Mouse (Mus musculus): Measurements from ENCODE around the gene Spata25. TPM values are rescaled to one million over a fixed set of nuclear protein-coding genes. Genes with fewer than 3 reads are reported as not detected.
"Not testable (repeated sequence)": the region's sequence is repeated elsewhere in the genome, so short reads cannot be mapped to it uniquely, and the experiment has no call there.

The Spata25 gene
- total RNA-seq, 4 experiments from 2014 or later = 0.66 to 1.2 (median 0.80) TPM; not detected in 1

DNA sequence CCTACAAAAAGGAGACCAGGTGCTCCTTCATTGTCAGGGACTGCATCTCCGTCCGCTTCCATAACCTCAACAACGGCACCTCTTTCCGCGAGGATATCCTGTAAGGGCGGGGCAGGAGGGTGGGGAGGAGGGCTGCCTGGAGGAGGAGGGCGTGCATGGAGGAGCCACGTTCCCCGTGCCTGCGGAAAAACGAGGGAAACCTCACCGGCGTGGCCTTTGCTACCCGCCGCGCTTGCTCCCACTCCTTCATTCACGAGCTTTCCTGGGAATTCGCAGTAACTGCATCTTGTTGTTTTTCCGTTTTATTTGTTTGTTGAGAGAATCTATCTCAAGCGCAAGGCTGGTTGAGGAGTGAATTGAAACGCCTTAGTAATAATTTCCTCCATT, 23.0 kb downstream of the Spata25 start:
- DNase-seq (ENCODE audit: low spot score) = no peak

DNA sequence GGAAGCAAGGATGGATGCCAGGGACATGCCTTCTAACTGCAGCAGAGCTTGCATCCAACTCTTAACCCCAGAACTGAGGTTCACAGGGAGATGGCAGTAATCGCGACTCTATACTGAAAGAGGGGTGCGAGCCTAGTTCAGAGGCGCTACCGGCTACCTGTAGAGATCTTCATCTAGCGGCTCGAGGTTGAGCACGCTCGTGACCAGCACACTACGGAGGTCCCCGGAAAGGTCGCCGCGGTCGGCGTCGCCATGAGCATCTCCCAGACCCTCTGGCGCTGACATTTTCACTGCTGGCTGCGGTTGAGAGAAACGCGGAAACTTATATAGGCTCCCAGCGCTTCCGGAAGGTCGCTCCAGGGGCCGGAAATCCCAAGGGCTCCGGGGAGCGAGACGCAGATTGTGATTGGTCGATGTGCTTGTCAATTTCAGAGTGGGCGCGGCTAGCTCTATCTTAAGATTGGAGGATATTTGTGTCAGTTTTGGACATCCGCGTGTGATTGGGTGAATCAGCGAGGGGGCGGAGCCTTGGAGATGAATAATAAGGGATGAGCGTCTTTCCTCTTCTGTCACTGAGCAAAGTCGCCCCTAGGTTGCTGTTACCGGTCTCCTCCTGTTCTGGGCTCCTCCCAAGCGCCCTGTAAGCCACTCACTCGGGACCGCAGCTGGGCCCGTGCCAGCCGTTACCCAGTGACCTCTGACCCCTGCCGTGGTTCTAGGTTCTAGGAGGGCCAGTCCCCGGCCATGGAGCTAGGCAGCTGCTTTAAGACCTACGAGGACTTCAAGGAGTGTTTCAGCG, 23.6 kb downstream of the Spata25 start, which contains the start of the genes Acot8 and Zswim3:
TSS of gene Acot8 (minus strand) at position 350 of the 799 bp plus-strand sequence.
TSS of gene Zswim3 (plus strand) at position 566 of the 799 bp plus-strand sequence.
- peak; percentile 100 for DNase-seq (ENCODE audit: low spot score)

DNA sequence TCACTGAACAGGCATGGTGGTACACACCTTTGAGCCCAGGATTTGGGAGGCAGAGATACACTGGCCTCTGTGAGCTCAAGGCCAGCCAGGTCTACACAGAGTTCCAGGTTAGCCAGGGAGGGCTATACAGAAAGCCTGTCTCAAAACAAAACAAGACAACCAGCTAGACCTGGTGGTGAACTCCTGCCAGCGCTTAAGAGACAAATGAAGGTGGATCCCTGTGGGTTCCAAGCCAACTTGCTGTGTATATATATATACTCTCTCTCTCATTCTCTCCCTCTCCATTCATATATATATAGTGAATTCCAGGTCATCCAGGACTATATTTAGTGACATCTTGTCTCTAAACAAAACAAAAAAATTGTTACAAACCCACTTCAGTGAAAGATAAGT, 24.4 kb downstream of the Spata25 start:
- DNase-seq (ENCODE audit: low spot score) = no peak

DNA sequence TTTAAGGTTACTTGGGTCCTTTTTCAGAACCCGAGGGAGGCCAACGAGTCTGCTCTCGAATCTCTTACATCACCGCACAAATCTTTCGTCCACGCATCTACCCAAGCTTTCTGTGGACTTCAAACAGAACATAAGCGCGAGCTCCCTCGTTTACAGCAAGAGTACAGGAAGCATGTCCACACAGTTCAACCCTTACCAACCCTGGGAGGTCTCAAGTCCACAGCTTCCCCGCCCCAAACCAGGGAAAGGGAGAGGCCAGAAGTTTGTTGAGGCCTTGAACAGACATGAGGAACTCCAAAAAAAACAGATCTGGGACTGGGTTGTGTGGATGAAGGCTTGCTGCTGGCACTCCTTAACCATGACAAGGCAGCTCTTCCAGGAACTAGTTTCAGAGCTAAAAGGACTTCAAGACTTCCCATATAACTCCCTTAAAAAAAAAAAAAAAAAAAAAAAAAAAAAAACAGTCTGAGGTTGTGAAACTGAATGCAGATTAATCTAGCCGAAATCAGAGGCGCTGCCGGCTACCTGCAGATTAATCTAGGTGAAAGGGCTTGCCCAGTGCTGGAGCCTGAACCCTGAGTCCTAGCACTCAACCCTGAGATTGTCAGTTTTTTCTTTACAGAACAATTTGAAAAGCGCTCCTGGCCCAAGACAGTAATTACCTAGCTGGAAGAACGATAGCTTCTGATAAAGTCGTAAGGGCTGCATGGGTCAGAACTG, 25.0 kb downstream of the Spata25 start:
- DNase-seq (ENCODE audit: low spot score) = no peak

DNA sequence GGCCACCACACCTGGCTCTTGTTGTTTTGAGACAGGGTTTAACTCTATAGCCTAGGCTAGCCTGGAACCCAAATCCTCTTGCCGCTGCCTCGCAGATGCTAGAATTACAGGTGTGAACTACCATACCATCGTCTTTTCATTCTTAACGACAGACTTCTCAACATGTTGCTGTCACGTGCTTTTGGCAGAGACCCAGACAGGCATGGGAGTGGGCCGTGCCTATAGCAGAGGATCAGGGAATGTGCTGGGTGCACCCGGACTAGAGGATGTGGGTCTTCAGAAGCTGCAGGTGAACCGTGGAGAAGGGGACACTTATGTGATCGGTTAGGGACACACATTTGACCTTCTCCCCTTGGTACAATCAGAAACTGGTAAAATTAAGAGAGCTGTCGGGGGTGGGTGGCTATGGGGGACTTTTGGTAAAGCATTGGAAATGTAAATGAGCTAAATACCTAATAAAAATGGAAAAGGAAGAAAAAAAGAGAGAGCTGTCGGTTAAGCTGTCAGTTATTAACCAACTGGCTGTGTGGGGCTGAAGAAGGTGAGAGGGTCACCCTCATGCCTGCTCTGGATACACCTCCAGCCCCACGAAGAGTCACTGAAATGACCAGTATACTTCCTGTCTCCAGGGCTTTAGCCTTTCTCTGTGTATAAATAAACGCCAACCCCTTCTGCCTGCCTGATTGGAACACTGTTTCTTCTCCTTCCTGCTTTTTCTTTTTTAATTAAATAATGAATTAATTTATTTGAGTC, 27.9 kb downstream of the Spata25 start:
- no peak for DNase-seq (ENCODE audit: low spot score)

DNA sequence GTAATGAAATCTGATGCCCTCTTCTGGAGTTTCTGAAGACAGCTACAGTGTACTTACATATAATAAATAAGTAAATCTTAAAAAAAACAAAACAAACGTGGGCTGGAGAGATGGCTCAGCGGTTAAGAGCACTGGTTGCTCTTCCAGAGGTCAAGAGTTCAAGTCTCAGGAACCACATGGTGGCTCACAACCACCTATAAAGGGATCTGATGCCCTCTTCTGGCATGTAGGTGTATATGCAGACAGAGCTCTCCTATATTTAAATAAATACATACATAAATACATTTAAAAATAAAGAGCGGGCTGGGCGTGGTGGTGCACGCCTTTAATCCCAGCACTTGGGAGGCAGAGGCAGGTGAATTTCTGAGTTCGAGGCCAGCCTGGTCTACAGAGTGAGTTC, 29.8 kb downstream of the Spata25 start:
- DNase-seq (ENCODE audit: low spot score) = not testable (repeated sequence)

DNA sequence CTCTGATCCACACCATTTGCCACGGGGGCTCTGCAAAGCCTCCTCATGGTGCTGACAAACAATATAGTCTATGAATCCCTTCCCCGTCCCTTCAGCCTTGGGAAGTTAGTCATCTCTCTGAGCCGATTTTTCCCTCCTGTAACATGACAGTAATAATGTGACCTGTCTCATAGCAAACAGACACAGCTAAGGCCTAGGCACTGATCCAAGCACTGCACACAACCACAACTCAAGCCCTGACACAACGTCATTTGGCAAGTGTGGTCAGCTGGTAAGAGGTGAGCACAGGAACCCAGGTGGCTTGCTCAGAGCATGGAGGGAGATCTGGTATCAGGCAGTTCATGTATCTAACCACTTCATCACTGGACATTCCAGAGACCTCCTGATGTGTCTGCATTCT, 32.5 kb downstream of the Spata25 start:
- no peak for DNase-seq (ENCODE audit: low spot score)

DNA sequence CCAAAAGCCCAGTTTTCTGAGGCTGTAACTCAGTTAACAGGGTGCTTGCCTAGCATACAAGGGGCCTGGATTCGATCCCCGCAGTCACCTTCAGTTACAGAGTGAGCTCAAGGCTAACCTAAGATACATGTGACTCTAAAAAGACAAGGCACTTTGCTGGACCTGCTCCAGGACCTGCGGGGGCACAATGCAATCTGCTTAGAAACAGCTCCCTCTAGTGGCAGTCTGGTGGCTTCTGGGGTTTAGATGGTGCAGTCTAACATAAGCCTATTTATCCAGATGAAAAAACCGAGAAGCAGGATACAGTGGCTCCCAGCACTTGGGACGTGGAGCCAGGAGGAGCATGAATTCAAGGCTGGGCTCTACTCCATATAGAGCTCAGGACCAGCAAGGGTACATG, 34.0 kb downstream of the Spata25 start:
- DNase-seq (ENCODE audit: low spot score) = peak; percentile 82

DNA sequence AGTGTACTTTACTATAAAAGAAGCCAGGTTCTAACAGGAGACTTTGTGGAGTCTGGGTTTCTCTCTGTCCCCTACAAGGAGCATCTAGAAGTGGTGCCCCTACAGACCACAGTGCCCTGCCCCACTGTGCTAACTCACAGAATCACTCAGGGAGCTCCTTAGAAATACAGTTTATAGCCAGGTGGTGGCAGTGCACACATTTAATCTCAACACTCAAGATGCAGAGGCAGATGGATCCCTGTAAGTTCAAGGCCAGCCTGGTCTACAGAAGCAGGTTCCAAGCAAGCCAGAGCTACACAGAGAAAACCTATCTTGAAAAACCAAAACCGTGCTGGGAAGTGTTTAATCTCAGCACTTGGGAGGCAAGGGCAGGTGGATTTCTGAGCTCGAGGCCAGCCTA, 34.6 kb downstream of the Spata25 start:
- DNase-seq (ENCODE audit: low spot score) = no peak

DNA sequence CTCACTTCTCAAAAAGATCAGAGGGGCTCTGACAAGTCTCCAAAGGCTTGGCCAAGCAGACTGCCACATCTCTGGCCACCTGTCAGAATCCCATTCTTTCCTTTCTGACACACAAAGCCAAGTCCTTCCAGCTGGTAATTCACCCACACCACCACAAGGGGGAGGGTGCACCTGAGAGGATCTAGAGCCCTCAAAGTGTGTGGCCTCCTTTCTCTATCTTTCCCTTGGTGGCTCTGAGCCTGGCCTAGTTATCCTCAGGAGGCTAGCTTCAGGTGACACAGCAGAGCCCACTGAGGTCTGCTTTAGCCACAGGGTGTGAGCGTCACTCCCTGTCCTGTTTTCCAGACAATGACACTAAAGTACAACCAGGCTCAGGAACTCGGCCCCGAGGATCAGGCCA, 35.1 kb downstream of the Spata25 start:
- peak; percentile 45 for DNase-seq (ENCODE audit: low spot score)

DNA sequence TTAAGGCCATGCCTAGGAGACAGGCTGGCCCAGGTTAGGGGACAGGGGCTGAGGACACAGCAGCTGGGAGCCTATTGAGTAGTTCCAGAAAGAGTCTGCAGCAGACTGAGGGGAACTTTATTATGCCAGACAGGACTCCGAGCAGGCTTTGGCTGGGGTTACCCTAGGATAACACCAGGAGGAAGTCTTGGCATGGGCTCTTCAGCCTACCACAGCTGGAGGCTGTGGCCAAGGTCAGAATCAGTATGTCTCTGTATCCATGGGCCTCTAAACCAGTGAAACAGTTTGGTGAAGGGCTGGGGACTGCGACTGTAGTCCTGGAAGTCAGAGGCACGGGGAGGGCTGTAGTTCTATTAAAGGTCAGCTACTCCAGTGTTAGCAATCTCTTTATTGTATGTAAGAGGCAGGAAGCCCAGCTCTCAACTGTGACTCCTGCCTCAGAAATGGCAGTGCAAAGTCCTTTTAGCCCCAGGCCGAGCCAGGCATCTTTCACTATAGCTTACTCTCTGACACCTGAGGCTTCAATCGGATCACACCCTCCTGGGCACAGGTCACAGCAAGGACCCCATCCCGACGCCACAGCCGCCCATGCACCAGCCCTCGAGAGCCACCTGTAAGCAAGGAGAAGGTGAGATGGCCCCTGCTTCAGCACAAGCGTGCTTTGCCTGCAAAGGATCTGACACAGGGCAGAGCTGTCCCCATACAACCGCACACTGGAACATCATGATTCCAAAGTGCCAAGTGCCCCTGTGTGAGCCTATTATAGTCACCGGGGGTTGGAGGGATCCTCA, 35.7 kb downstream of the Spata25 start:
- no peak for DNase-seq (ENCODE audit: low spot score)

DNA sequence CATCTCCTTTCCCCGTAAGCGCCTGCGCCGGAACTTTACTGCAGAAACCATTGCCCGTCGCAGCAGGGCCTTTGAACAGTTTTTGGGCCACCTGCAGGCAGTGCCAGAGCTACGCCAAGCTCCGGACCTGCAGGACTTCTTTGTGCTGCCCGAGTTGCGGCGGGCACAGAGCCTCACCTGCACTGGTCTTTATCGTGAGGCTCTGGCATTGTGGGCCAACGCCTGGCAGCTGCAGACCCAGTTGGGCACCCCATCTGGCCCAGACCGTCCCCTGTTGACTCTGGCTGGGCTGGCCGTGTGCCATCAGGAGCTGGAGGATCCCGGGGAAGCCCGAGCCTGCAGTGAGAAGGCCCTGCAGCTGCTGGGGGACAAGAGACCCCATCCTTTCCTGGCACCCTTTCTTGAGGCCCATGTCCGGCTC, 36.5 kb downstream of the Spata25 start:
- no peak for DNase-seq (ENCODE audit: low spot score)

DNA sequence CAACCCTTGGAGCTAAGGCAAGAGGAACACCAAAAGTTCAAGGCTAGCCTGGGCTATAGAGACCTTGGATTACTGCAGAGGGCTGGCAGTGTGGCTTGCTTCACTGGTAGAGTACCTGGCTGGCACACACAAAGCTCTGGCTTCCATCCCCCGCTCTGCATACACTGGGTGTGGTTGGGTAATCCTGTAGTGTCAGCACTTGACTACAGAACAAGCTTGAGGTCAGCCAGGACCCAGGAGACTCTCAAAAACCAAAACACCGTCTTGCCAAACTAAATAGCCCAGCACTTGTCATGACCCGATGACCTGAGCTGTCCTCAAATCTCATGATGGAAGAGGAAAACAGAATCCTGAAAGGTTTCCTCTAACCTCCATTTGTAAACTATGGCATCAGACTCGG, 37.9 kb downstream of the Spata25 start:
- DNase-seq (ENCODE audit: low spot score) = no peak

DNA sequence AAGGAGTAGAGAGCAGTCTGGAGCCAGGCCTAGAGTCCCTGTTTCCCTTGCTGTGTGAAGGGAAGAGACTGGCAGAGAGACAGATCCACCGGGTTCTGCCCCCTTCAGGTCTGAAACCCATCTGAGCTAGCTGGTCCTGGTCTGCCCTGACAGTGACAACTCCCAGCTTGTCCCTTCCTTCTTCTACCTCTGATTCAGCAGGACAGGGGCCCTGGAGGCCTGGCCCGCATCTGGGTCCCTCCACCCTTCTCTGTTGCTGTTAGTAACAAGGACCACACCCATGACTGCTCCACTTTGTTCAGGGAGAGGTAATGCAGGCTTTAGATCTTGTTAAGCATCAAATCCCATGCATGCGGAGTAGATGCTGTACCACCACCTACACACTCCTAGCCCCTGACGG, 39.9 kb downstream of the Spata25 start:
- no peak for DNase-seq (ENCODE audit: low spot score)

DNA sequence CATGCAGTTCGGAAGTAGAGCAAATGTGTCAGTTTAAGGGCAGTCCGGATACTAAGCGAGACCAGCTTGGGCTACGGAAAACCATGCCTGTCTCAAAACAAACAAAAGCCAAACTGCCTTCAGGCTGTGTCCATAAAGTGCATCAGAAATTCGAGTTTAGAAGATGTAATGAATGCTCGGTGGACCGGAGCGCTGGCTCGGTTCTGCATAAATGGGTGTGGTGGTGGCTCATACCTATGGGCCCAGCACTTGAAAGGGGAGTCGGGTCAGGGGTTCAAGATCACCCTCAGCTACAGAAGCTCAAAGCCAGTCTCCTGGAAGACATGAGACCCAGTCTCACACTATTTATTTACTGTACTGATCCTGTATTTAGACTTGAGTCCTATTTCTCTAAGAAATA, 40.6 kb downstream of the Spata25 start:
- no peak for DNase-seq (ENCODE audit: low spot score)

DNA sequence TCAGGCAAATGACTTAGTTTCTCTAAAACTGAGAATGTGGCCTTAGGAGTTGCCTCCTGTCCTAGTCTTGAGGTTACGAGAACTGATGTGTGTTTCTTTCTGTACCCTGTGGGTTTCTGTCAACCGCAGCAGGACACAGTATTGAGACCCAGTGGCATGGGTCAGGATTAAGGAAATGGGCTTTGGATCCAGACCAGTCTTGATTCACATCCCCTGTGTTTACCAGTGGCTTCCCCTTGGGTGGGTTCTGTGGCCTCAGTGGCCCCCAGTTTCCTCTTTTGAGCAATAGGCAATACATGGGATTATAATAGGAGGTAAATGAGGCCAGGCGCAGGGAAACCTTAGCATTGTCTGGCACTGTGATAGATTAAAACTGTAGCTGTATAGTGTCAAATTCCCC, 41.3 kb downstream of the Spata25 start:
- no peak for DNase-seq (ENCODE audit: low spot score)

DNA sequence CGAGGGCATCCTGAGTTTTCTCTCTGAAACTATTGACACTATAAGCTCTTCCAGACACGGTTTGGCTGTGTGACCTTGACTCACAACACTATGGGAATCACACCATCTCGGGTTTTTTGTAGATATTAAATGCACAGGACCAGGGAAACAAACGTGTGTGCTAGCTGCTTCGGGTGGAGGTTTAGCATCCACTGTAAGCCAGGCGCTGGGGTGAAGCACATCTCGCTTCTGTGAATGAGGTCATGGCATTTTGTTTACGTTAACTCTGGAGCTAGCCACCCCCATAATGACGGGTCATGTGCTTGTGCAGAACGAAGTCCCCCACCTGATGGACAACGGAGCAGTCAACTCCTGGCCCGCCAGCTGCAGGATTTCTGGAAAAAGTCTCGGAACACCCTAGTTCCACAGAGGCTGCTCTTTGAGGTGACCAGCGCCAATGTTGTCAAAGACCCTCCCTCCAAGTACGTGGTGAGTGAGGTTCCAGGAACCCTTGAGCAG, 41.9 kb downstream of the Spata25 start:
- DNase-seq (ENCODE audit: low spot score) = peak; percentile 31

DNA sequence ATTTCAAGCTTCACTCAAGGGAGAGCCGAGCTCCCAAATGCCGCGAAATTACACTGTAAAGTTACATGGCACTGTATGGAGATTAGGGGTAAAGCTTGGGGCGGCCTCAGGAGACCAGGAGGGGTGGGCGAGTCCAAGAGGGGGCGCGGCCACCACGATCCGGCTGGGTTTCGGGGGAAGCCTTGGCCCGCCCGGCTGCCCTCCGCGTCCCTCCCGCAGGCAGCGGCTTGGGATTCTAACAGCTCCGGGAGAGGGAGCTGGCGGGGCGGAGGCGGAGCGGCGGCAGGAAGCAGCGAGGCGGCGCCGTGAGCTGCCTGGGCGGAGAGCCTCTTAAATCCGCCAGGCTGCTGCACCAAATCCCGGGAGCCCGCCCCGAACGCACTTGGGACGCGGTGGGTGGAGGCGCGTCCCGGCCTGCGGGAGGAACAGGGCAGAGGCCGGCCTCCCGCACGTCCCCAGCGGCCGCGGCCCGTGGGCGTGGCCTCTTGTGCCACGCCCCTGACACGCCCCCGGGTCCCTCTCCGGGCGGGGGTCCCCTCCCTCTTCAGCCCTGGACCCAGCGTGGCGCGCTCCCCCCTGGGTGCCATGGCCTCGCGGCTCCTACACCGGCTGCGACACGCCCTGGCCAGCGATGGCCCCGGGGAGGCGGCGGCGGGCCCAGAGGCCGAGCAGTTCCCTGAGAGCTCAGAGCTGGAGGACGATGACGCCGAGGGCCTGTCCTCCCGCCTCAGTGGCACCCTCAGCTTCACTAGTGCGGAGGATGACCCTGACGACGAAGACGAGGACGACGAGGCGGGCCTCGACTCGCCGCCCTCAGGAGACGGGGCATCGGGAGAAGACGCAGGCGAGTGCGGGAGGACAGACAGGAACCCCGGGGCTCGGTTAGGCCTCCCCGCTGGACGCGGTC, 42.6 kb downstream of the Spata25 start, which contains the start of gene Snx21:
TSS of gene Snx21 (plus strand) at position 343 of the 907 bp plus-strand sequence.
- DNase-seq (ENCODE audit: low spot score) = peak; percentile 89

DNA sequence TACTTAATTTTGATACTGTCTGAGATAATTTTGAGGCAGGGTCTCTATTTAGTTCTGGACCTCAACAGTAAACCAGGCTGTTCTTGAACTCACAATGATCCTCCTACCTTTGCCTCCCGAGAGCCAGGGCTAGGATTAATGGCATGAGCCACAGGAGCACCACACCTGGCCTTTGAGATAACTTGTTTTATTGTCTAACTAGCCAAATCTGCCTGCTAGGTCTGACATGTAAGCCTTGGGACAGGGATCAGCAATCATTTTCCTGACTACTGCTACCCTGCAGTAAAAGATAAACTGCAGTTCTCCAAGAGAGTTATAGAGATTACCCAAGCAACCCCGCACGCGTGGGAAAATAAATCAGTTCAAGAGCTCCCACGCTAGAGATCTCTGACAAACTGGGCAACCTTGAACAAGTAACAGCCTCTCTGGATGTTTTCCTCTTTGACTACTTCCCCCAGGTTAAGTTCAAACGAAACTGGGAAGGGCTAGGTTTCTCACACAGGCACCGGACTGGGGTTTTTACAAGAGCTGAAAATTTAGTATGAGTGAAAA, 43.4 kb downstream of the Spata25 start:
- DNase-seq (ENCODE audit: low spot score) = no peak
